Mouse (Mus musculus): ENCODE measurements at regions not wholly inside any gene's neighbourhood (a gene's known extent, or its start where the extent isn't known, plus 50 kb on each side); places are given as distances from the start of the nearest gene placed in this dataset.

- TF ChIP-seq CTCF (IDR thresholded peaks at IDR 0.05; ENCODE audit: low read depth) = no peak
- TF ChIP-seq EP300 (IDR thresholded peaks at IDR 0.05; ENCODE audit: low read depth) = no peak
These were observed 221.0 kb downstream of the Pax3 start for GRCm38 (mm10) chr1:77975941-77976340.

Measured in liver, embryonic 14.5 days (tissue).